Mouse (Mus musculus) urinary bladder, adult 2 months (tissue): ENCODE results near the gene Zfp384. TPM values are rescaled to one million over a fixed set of nuclear protein-coding genes. Genes with fewer than 3 reads are reported as not detected.
A peak's percentile ranks its signal among the peaks of the same experiment; 100 is the strongest.

ENCODE experiments used
- DNase-seq: peaks from one replicate; pipeline ENCODE4 v3.0.0; 2022; ENCODE audit warnings: low spot score
- polyA plus RNA-seq: library from polyadenylated mRNA; depleted of rRNA; stranded (reverse); fragments of >200 nt; gene quantifications from 2 replicates; pipeline ENCODE4 v1.2.3, GENCODE M21; 2012; rRNA removed

The Zfp384 gene
- 42.8 and 43.1 TPM in 2 replicates for polyA plus RNA-seq

DNA sequence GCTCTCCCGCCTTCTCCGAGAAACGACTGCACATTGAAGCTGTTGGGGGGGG is at the start of gene Zfp384:
Zfp384 (plus strand) TSS at position 17 of the 52 bp plus-strand sequence.
- no peak for DNase-seq

DNA sequence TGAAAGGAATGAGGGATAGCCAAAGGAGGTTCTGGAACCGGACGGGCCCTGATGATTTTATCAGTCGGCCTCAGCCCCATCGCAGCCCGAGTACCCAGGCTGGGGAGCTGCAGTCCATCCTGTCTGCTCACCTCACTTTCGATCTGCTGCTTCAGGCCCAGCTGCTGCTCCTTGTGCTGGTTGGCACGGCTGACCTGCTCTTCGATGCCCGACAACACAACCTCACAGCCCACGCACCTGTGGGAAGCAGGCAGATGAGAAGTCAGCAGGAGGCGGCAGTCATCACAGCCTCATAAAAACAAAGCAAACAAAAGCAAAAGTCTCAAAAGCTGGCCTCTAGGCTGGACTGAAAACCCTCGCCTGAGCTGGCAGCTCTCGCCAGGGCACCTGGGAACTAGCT is 49.0 kb upstream of the Zfp384 start:
- DNase-seq = no peak

DNA sequence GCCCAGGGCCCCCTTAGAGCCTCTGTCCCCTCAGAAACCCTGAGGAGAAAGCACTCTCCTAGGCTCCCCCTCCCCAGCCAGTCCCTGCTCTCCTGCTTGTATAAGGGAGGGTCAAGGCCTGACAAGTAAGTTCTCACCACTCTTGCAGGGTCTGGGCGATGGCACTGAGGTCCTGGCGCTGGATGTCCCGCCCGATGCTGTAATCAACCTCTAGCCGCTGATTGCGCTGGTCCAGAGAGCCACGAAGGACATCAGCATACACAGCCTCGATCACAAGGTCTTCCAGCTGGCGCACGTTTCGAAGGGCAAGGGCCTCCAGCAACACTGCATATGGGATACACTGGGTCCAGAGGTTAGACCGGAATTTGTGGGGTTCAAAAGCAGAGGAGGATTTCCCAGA is 47.9 kb upstream of the Zfp384 start:
- DNase-seq = no peak

DNA sequence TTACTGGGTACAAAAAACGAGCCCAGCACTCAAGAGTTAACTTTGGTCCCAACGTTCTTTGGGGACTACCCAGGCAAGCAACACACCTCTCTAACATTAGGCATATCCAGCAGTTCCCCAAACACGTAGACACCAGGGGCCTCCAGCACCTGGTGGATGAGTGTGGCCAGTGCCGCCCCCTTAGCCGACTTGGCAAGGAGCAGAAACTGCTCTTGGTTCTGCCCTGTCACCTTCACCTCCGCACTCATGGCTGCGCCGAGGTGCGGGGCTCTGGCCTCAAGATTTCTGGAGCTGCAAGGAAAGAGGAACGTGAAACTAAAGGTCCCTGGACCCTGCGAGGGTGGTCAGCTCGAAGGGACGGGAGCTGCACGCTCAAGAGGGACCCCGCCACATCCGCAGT is 44.3 kb upstream of the Zfp384 start:
- no peak for DNase-seq

DNA sequence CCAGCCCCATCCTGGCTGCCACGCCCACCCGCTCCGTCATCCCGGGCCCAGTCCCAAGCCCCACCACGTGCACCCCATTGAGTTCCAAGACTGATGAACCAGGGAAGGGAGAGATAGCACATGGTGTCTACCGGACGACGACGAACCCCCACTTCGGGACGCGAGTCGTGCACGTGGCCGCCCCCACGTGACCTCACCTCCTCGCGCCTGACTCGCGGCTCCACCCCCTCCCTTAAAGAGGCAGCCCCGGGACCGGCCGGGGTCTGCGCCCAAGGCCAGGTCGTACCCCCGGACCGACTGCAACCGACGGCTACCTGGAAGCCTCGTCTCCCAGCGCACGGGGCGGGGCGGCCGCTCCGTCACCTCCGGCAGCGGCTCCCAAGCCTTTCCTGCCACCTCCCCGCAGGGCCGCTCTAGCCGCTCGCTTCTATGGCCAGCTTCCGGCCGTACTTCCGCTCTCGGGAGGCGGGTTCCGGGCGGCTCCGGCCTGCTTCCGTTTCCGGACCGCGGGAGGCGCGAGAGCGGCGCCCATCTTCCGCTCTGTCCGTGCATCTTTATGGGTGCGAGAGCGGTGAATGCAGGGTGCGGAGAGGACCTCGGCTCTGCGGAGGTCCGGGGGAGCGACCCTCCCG is 43.7 kb upstream of the Zfp384 start, which contains the start of gene Cops7a:
Cops7a (minus strand) TSS at position 451 of the 632 bp plus-strand sequence.
- DNase-seq = peak; percentile 98

DNA sequence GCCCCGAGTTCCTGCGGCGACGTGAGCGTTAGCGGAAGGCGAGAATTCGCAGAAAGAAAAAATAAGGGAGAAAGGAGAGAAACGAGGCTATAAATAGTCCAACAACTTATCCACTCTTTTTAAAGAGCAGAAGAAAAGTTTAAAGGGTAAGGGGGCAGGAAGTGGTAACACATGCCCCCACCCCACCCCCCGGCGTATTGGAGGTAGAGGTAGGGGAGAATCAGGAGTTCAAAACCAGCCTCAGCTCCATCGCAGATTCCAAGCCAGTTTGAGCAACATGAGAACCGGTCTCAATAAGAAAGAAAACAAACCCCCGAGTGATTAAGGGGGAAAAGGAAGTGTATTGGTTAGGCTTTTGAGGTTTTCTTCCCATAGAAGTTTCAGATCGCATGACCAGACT is 43.2 kb upstream of the Zfp384 start:
- no peak for DNase-seq

DNA sequence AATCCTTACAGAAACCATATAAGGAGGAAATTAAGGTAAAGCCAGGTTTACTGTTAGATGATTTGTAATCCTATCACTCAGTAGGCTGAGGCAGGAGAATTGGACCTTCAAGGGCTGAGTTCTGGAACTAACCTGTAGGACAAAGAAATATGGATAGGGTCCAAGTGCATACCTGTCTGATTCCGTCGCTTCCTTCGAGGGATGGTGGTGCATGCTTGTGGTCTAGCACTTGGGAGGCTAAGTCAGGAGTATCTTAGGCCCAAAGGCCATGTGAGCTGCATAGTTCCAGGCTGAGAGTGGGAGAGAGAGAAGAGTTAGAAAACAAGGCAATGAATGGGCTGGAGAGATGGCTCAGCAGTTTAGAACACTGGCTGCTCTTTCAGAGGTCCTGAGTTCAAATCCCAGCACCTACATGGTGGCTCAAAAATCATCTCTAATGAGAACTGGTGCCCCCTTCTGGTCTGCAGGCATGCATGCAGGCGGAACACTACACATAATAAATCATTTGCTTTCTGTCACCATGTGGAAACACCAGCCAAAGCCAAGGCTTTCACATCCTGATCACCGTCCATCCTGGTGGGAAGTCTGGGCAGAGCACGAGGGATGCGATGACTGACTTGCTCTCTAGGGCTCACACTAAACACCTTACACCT is 42.4 kb upstream of the Zfp384 start:
- DNase-seq = no peak

DNA sequence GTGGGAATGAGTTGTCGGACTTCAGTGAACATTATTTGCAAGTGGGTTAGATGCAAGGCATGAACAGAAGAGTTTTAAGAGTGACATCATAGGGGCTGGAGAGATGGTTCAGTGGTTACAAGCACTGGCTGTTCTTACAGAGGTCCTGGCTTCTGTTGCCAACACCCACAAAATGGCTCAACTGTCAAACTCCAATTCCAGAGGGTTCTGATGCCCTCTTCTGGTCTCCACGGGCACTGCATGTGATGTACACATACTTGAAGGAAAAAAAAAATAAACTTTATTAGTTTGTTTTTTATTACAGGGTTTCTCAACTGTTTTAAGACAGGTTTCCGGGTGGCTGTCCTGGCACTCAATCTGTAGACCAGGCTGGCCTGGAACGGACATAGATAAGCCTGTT is 41.2 kb upstream of the Zfp384 start:
- no peak for DNase-seq

DNA sequence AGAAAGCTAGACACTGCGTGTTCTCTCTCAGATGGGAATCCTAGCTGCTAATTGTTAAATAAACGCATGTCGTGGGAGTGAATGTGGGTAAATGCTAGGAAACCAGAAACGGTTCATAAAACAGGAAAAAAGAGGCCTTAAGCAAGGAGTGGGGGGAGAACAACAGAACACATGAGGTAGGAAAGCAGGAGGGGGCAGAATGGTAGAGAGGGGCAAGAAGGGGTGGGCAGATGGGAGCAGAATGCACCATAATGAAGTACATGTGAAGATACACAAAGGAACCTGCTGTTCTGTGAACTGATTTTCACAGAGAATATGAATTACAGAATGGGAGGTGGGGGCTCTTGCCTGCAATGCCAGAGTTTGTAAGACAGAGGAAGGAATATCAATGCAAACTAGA is 16.7 kb upstream of the Zfp384 start:
- no peak for DNase-seq

DNA sequence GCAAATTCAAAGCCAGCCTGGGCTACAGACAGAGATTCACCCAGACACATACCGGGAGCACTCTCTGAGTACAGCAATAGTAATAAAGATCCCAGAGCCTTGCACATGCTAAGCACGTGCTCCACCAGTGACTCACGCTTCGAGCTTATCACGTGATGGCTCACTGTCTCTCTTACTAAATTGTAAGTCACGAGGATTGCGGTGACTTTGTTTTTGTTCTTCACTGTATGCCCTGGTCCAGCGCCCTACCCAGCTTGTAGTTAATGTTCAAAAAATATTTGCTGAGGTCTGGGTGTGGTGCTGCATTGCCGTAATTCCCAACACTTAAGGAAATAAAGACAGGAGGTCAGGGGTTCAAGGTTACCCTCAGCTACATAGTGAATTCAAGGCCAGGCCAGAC is 15.6 kb upstream of the Zfp384 start:
- no peak for DNase-seq

DNA sequence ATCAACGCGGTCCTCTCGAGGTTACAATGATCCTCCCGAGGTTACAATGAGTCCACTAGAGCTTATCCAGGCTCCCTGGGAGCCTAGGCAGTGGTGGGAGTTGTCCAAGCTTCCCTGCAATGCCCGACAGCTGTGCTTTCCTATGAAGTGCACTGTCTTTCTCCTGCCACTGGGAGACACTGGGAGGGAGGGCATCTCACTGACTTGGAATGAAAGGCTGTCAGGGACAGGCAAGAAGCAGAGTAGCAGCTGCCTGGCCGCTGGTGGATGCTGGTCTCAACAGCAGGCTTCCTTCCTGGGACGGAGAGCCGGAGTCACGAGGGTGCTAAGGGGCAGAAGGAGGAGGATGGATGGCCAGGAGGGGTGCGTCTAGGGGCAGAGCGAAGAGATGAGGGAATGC is 15.1 kb upstream of the Zfp384 start:
- DNase-seq = no peak

DNA sequence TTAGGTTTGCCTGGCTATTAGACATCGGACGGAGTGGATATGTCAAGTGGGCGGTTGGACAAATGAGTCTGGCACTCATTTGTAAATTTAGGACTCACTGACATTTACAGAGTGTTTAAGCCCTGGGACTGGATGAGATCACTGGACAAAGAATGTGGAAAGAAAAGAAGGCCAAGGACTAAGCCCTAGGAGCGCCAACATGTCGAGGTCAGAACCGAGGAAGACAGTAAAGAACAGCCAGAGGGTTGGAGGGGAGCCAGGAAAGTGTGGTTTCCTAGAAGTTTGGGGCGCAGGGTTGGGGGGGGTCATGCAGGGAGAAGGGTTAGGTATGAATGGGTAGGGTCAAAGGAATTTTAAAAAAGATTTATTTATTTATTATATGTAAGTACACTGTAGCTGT is 13.7 kb upstream of the Zfp384 start:
- no peak for DNase-seq

DNA sequence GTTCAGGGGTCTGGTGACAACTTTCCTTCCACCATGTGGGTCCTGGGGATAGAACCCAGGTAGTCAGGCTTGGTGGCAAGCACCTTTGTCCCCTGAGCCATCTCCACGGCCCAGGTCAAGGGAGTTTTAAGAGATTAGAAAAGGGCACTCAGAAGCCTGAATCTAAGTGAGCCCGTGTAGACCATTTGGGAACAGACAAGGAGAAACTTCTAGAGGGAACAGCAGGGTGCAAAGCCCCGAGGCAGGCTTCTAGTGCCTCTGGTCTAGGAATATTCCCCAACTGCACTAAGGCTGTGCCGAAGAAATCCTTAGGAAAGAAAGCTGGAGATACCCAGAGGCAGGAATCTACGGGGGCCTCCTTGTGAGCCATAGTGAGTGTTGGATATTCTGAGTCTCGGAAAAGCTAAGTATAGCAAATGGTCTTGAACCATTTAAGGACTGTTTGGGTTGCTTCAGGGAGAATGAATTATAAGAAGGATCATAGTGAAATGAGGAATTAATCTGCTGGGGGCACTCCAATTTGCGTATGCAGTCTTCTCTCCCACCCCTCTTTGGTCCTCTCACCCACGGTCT is 13.0 kb upstream of the Zfp384 start:
- no peak for DNase-seq

DNA sequence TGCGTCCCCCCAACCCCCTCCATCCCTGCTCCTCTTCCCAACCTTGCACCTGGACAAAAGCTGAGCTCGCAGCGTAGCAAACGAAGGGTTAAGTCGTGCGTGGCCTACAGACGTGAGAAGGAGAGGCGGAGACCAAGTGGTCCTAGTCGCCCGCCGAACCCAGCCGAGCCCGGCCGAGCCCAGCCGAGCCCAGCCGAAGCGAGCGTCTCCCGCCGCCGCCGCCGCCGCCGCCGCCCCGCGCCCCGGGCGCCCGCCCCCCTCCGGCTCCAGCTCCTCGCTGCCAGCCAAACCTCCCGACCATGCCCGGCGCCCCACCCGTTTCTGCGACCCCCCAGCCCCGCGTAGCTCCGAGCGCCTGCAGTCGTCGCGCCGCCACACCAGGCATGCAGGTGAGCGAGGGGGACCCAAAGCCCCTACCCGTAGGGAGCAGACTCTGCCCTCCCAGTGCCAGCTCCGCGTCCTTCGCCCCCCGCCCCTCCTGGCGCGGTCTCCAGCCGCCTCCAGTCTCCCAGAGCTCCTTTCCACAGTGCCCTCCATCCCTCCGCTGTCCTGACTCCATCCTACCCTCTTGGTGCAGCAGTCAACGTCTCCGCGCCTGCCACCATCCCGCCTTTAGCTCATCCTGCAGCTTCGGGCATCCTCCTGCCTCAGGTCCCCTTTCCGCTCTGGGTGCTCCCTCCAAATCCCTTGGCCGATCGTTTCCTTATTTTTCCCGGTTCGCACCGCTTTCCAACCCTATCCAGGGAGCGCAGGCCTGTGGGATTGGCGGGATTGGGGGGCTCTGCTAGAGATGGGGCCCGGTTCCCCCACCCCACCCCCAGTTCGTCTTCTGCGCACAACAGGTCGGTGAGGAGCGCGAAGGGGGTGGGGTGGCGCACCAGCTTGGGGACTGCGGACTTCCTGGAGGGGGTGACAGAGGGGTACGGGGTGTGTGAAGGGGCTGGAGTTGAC is 12.1 kb upstream of the Zfp384 start, which contains the start of gene Pianp:
Pianp (plus strand) TSS at position 144 of the 951 bp plus-strand sequence.
- DNase-seq = peak; percentile 69

DNA sequence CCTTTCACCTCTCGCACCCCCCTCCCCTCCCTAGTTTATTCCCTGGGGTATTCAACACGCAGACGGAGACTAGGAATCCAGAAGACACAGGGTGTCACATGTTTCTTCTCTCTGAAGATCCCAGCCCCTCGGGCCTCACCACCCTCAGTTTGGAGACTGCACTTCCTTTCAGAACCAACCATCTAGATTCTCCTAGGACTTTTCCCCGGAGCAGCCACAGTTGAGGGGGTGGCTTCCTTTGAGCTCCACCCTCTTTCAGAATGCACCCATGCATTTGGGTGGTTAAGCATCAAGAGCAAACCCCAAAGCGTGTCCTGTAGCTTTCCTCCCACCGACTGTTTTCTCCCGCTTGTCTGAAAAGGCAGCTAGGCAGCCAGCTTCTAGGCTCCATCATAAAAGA is 10.9 kb upstream of the Zfp384 start:
- DNase-seq = no peak

DNA sequence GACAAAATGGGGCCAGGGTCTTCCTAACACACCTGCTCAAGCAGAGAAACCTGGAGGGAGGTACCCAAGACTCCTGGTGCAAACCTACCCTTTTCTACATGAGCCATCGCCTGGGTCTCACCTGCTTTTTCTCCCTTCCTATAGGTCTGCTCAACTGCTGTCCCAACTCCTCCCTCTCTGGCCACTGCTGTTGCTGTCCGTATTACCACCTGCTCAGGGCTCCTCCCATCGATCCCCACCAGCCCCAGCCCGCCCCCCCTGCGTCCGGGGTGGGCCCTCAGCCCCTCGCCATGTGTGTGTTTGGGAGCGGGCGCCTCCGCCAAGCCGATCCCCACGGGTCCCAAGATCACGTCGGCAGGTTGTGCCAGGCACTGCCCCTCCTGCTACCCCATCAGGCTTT is 9.9 kb upstream of the Zfp384 start:
- DNase-seq = no peak

DNA sequence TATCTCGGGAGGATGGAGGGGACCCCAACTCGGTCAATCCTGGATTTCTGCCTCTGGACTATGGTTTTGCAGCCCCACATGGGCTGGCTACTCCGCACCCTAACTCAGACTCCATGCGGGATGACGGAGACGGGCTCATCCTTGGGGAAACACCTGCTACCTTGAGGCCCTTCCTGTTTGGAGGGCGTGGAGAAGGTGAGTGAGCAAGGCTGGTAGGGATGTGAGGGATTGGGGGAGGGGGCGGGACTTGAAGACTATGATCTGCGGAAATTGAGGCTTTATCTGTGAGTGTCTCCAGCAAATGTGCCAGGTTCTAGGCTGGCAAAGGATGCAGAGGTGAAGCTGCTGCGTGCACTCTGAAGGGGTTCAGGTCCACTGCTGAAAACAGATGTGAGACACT is 9.4 kb upstream of the Zfp384 start:
- DNase-seq = no peak

DNA sequence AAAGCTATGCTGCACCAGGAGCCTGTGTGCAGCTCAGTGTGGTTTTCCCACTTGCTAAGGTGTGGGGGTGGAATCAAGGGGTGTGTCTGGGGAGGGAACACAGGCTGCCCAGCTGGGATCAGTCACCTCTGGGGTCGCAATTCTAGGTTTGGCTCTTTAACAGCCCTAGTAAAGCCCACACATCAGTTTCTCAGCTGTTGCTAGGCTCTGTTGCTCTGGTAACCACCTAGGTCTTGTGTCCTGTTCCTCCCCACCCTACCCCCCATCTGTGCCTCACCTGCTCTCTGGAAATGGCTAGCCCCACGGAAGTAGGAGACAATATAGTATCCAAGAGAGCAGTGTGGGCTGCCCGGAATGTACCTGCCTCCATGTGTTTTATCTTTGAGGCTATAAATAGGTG is 5.2 kb upstream of the Zfp384 start:
- no peak for DNase-seq

DNA sequence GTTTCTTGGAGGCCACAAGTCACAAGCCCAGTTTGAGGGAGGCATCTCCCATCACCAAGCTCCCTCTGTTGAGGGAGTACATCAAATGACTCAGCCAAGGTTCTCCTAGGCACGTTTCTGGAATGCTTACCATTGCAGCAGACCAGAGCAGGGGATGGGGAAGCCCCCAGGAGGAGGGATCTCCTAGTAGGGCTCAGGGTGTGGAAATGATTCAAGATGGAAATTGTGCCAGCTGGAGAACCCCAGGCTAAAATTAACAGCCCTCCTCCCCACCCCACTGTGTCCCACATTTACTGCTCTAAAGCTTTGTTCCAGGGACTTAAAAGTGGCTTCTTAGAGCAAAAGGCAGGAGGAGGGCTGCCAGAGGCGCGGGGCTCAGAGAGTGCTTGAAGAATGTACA is 3.9 kb upstream of the Zfp384 start:
- DNase-seq = no peak

DNA sequence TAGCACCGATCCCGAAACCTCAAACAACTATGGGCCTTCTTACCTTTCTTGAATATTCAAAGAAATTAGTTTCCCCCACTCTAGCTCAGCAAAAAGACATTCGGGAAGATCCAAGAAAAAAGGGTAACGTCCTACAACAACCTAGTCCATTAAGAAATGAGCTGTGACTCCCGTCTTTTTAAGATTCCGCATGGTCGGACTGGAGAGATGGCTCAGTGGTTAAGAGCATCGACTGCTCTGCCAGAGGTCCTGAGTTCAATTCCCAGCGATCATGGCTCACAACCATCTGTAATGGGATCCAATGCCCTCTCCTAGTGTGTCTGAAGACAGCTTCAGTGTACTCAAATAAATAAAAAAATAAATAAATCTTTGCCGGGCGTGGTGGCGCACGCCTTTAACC is 885 bp upstream of the Zfp384 start:
- no peak for DNase-seq

DNA sequence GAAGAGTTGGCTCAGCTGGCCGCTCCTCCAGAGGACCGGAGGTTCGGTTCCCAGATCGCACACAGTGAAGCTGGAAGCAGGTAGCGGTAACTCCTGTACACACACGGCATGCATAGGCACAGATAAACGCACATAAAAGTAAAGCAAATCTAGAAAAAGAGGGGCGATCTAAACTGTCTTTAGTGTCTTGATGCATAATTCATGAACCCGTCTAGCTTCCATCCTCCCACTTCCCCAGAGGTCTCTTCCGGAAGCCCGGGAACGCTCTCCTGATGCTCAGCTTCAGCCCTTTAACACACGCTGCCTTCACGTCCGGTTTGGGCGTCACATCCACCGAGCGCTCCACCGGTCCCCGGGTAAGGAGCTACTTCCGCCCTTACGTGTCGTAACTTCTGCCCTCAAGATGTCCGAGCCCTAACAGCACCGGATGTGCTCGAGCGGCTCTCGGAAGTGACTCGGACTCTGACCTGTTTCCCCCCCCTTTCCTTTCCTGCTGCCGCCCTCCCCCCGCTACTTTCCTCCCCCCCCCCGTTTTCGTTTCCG is 288 bp upstream of the Zfp384 start:
- DNase-seq = peak; percentile 84

DNA sequence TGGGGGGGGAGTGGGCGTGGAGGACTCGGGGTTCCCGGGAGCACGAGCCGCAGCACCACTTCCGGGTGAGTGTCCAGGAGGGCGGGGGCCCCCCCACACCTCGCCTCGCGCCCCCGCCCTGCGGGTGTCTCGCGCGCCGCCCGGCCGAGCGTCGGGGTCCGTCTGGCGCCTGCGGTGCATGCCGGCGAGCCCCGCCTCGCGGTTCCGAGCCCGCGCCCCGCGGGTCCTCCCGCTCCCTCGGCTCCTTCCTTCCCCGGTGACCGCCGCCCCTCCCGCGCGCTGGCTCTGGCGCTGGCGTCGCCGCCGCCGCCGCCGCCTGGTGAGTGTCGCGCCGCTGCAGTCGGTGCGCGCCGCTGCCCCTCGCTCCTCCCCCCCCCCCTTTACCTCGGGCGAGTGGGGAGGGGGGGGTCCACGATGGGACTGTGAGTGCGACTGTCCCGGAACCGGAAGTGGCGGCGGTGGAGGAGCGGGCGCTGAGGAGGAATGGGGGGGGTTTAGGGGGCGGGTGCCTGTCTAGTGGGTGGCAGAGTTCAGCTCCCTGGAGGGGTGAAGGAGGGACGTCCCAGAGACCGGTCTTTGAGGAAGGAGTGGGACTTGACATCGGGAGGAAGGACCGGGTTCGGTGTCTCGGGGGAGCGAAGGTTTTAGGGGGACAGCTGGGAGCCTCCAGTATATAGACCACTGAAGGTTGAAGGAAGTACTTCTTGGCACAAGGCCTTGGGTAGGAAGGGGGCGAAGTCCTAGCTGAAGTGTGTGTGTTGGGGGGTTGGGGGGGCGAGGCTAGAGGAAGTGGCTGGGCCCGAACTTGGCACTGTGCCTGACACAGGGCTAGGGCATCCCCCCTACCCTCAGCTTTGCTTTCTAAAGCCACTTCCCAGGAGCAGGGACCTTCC is 482 bp downstream of the Zfp384 start:
- DNase-seq = peak; percentile 67
